Mouse (Mus musculus): ENCODE measurements around the gene Fam20c.
A peak's percentile ranks its signal among the peaks of the same experiment; 100 is the strongest.

The Fam20c gene

DNA sequence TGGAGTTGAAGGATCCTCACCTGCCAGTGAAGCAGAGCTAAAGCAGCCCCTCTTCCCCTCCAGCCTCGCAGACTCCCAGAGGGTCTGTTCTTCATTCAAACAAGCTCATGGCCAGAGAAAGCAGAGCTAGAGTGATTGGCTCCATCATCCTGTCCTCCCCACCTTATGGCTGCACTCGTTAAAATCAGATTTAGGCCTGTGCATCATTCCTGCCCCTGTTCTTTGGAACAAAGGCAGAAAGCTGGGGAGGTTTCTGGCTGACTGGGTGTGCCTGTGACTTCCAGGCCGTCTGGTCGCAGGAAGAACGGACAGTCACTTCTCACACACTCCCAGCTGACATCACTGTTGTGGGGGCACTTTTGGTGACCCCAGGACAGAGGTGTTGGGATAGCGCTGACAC, 2.8 kb downstream of the Fam20c start:
- no peak for DNase-seq

DNA sequence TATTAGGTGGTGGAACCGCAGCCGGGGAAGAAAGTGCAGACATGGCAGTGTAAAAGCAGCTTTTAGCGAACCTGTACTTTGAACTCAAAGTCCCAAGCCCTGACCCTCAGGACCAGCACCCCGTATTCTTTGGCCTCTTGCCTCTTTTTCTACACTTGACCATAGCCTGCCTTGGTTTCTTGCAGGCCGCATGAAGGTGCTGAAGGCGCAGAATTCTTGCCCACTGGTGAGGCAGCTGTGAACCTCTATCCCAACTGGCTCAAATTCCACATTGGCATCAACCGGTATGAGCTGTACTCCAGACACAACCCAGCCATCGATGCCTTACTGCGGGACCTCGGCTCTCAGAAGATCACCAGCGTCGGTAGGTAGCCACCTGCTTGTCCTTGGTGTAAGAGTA, 3.3 kb downstream of the Fam20c start:
- DNase-seq: no peak

GRCm38 (mm10) chr5:138758533-138758932, 4.2 kb downstream of the Fam20c start:
- no peak for DNase-seq

- DNase-seq: no peak
Observed at GRCm38 (mm10) chr5:138761836-138762334, 7.6 kb downstream of the Fam20c start.

- no peak for DNase-seq
Observed at GRCm38 (mm10) chr5:138762361-138762760, 8.0 kb downstream of the Fam20c start.

- DNase-seq: no peak
Observed at GRCm38 (mm10) chr5:138764601-138765000, 10.3 kb downstream of the Fam20c start.

- no peak for DNase-seq
Observed at GRCm38 (mm10) chr5:138767650-138768049, 13.3 kb downstream of the Fam20c start.

GRCm38 (mm10) chr5:138768704-138769103, 14.4 kb downstream of the Fam20c start:
- DNase-seq: no peak

DNA sequence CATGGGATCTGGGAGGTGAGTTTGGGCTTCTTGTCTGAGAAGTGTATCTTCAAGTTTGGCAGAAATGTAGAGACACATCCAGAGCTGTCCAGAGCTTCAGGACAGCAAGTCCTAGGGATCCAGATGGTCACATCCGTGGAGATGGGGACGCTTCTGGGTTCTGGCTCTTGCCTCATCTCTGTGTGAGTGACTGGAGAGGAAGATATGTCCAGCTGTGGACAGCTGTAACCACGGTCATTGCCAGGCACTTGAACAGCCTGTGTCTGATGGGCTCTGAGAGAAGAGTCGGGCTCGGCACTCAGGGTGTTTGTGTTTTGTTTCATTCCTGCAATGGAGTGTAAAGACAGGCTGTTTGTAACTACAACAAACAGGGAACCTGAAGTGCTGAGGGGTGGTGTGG, 14.8 kb downstream of the Fam20c start:
- DNase-seq: no peak

DNA sequence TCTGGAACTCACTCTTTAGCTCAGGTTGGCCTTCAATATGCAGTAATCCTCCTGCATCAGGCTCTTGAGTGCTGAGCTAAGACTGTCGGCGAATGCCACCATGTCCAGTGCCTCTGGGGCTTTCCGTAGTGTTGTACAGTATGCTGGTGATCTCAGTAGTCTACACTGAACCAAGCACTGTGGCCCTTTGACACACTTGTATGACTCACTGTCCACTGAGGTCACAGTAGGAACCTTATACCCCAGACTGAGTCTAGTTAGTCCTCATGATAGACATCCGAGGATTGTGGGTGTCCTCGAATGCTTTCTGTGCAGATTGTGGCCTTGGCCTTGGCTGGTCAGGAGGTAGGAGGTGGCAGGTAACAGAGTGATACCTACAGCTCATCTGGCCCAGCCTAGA, 20.8 kb downstream of the Fam20c start:
- no peak for DNase-seq

DNA sequence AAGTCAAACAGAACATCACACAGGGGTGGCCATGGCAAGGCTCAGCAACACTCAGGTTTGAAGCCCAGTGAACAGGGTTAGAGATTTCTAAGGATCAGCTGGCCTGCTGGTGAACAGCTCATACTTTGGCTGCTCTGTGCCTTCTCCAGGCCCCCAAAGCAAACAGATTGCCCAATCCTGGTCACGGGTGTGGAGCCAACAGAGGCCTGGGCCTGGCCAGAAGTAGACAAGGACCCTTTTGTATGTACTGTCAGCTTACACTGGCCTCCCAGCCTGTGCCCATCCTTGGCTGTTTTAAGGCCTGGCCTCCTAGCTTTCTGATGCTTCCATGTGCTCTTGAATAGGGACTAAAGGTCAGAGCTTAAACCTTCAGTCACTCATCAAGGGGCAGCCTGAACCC, 22.0 kb downstream of the Fam20c start:
- DNase-seq: peak; percentile 25

DNA sequence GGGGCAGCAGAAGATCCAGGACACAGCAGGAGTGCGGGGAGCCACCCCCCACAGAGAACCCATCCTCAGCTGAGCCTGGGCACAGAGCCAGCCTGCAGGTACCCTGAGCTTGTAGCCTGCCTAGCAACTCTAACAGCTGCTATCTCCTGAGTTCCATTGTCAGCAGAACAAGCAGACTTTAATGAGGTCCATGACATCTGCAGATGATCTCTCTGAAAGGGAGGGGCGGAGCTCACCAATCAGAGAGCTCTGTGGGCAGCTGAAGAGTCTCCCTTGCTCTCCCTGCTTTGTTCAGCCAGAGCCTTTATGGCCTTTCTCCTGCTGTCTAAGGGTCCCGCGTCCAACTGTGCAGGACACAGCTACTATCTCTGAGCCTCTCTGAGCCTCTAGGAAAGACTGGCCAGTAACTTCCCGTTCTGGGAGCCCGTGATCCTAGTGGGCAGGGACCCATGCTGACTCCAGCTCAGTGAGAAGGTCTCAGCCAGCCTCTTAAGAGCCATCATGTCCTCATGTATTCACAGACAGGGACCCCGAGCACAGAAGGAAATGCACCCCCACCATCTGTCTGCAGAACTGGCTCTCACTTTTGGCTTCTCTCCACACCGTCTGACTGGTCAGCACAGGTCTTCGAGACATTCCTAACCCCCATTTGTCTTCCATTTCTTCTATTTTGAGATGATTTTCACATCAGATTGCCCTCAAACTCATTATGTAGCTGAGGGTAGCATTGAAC, 24.6 kb downstream of the Fam20c start:
- DNase-seq: peak; percentile 51

DNA sequence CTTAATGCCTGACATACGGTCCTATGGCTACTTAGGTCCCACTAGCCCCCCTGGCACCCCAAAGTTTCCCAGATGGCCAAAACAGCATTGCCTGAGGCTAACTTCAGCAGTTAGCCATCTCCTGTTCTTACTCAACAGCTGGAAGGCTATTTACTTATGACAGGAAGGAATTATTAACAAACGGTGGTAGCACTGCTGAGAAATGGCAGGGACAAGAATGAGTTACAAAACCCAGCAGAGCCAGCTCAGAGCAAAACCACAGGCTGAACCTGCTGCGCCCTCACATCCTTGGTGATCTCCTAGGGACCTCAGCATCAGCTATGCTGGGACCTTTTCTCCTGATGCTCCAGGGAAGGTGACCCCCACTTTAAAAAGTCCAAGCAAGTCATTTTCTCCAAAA, 25.3 kb downstream of the Fam20c start:
- DNase-seq: no peak

DNA sequence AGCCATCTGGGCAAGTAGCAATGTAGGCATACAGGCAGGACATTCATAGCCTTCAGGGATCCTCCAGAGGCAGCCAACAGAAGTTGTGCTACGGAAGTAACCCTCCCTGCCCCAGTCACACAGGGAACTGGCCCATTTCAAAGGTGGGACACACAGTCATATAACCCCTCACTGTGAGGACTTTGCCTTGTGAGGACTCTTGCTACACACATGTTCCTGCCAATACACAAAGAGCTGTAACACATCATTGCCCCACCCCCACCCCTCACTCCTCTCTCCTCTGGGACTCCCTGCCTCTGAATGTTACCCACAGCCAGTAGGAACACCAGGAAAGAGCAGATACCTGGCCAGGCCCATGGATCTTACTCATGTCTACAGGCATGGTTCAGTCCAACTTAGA, 28.4 kb downstream of the Fam20c start:
- no peak for DNase-seq

- DNase-seq: no peak
Observed at GRCm38 (mm10) chr5:138783181-138783580, 28.9 kb downstream of the Fam20c start.

DNA sequence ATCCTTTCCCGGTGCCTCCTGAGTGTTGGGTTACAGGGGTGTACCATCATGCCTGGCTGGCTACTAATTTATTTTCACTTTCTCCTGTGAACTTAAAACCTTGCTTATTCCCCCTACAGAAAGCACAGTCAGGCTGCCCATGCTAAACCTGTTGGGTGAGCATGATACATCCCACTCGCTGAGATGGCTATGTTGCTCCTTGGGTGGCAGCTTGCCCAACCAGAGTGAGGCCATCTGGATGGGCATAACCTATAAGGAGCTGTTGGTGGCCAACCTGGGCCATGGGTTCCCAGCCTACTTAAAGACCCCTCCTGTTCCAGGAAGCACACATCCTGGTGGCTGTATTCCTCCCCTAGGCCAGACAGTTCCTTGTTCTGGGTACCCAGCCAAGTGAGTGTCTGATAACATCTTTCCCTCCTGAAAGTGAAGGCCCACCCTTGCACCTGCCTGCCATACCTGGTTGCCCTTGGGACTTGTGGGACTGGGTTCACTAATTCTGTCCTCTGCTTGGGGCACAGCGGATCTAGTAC, 31.7 kb downstream of the Fam20c start:
- DNase-seq: no peak

DNA sequence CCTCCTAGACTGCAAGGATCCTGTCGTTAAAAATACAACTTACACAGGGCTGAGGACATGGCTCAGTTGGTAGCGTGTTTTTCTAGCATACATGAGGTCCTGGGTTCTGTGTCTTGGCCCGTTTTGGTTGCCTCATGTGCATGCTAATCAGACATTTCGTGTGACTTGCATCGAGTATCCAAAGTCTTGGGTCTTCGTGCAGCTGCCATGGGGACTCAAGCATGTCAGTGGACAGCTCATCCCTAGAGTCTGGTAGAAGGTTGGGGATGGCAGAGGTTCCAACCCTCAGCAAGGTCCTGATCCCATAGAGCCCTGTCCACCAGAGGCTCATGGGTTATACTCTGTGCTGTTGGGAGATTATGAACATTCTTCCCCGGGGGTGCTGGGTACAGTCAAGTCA, 33.3 kb downstream of the Fam20c start:
- DNase-seq: no peak

GRCm38 (mm10) chr5:138788481-138789211, 34.3 kb downstream of the Fam20c start:
- peak; percentile 12 for DNase-seq

DNA sequence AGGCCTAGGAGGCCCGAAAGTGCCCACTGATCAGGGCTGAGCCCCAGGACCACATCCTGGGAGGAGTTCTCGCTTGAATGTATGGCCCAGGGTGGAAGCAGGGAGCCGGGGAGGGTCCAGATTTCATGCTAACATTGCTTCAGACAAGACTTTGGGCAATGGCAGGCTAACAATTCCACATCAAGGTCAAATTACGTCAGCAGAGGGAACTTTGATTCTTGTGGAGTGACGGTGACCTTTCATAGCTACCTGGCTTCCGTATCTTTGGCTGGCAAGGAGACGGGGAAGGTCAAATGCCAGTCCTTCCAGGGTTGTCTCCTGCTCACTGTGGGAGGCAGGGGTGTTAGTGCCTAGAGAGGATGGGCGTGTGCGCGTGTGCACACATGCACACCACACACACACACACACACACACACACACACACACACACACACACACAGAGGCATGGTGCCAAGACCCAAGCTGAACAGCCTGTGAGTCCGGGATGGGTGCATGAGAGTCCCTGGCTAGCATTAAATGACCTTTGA, 36.7 kb downstream of the Fam20c start:
- DNase-seq: no peak

DNA sequence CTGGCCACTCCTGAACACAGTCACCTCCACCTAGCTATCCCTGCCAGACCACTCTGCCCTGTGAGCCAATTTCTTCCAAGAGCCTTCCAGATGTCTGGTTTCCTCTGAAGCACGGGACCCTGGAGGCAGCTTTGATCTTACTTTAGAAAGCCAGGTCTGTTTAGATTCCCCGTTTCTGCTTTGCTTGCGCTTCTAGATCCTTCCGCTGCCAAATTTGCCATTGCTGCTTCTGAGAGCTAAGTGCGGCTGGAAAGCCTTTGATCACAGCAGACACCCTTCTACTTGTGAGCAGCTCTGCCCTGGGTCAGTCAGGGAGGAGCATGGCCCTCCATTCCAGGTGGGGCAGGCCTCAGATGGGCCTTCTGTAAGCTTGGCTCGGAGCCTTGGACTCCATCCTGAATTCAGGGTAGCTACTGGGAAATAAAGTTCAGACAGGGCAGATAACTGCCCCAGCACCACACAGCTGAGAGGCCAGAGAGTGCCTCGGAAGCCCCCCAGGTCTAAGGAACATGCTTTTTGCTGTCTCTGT, 47.3 kb downstream of the Fam20c start:
- DNase-seq: no peak

GRCm38 (mm10) chr5:138804286-138804685, 50.0 kb downstream of the Fam20c start:
- DNase-seq: peak; percentile 26

DNA sequence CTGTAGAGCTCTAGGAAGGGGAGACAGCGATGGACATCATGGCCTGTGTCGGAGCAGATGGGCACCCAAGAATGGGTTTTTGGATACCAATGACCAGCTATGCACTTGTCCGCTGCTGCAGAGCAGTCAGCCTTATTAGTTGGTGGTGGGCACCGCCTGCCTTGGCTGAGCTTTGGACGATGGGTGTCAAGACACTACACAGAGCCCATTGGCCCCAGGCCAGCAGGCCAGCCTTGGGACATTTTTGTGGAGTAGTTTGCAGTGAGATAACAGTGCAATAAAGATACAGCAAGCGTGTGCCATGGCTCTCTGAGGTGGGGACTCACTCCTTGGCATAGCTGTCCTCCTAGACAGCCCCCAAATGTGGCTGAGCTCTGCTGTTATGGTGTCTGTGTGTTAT, 55.5 kb downstream of the Fam20c start:
- DNase-seq: no peak

DNA sequence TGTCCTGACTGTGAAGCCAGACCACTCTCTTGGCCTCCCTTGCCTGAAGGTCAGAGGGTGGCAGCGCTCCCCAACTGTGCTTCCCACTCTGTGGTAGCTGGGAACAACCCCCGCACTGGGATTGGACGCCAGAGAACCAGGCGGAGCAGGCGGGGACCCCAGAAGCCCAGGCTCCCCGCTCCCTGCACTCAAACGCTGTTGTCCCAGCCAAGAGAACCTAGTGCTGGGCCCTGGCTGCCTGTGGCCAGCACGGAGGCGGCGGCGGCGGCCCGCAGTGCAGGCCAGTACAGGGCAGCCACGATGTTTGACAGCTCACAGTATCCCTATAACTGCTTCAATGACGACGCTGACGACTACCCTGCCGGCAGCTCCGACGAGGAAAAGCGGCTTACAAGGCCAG, 65.5 kb downstream of the Fam20c start, which contains the start of gene Gm5294:
TSS of gene Gm5294 (plus strand) at position 301 of the 400 bp plus-strand sequence.
- no peak for DNase-seq
